Mouse (Mus musculus) neural tube, embryonic 13.5 days (tissue): ENCODE results near the gene Rmnd5a. TPM values are rescaled to one million over a fixed set of nuclear protein-coding genes. Genes with fewer than 3 reads are reported as not detected.

Experiments used
- ATAC-seq: fragments of 200-750 bp; cut with Nextera tagmentation; 2 replicates; pipeline ENCODE4 v1.8.0; 2017; ENCODE audit warnings: low read depth, mild to moderate bottlenecking, moderate TSS enrichment, moderate library complexity
- H3K27ac ChIP-seq: fragments of 300-500 bp; sonication (generic); replicated peaks from 2 replicates; pipeline ENCODE4 v1.5.1; 2015; ENCODE audit warnings: moderate library complexity, mild to moderate bottlenecking, inconsistent platforms
- H3K27me3 ChIP-seq: fragments of 300-500 bp; sonication (generic); 2 replicates; pipeline ENCODE4 v1.6.1; 2015; ENCODE audit warnings: mild to moderate bottlenecking, inconsistent platforms
- H3K36me3 ChIP-seq: fragments of 300-500 bp; sonication (generic); 2 replicates; pipeline ENCODE4 v1.6.1; 2015; ENCODE audit warnings: mild to moderate bottlenecking, inconsistent platforms
- H3K4me1 ChIP-seq: fragments of 300-500 bp; sonication (generic); replicated peaks from 2 replicates; pipeline ENCODE4 v1.6.1; 2015; ENCODE audit warnings: inconsistent platforms
- H3K4me2 ChIP-seq: fragments of 300-500 bp; sonication (generic); 2 replicates; pipeline ENCODE4 v1.6.1; 2015; ENCODE audit warnings: inconsistent platforms, mild to moderate bottlenecking, moderate library complexity
- H3K4me3 ChIP-seq: fragments of 300-500 bp; sonication (generic); 2 replicates; pipeline ENCODE4 v1.5.1; 2015; ENCODE audit warnings: mild to moderate bottlenecking, inconsistent platforms
- H3K9ac ChIP-seq: fragments of 300-500 bp; sonication (generic); 2 replicates; pipeline ENCODE4 v1.6.1; 2015; ENCODE audit warnings: moderate library complexity, mild to moderate bottlenecking, inconsistent platforms
- H3K9me3 ChIP-seq: fragments of 300-500 bp; sonication (generic); 2 replicates; pipeline ENCODE4 v1.6.1; 2016; ENCODE audit warnings: inconsistent platforms
- whole genome bisulfite sequencing: fragments of 180-500 bp; shearing (Covaris S2); methylation state at CpG from one replicate; pipeline ENCODE4 v1.1.7; 2015; 5-methylcytosine and 5-hydroxymethylcytosine counted together
- polyA plus RNA-seq: library from polyadenylated mRNA; unstranded; fragments of >200 nt; fragmentation: Nextera tagmentation; extraction: Ambion mirVana; gene quantifications from 2 replicates; pipeline ENCODE4 v1.2.1, GENCODE M21; 2015

Gene Rmnd5a
- polyA plus RNA-seq, 1 experiment from 2014 or later, result 9.4 TPM

- no peak overlapping the region for H3K9ac ChIP-seq
- H3K4me3 ChIP-seq, result no peak overlapping the region
- H3K4me2 ChIP-seq, result no peak overlapping the region
- H3K9me3 ChIP-seq, result no peaks in the 10 kb centered on the region
- peaks cover 57% of the 10 kb centered on the region for H3K36me3 ChIP-seq
- no peak overlapping the region for H3K27ac ChIP-seq
- WGBS, result 100% methylated on average over 1 of the region's 1 CpGs
- no peaks in the 10 kb centered on the region for H3K4me1 ChIP-seq
- H3K27me3 ChIP-seq, result no peaks in the 10 kb centered on the region
- no peak for ATAC-seq
Measured at GRCm38 (mm10) chr6:71396016-71396415, 44.4 kb downstream of the Rmnd5a start.

- Histone ChIP-seq H3K27ac (no peak overlapping the region), H3K36me3 (peaks cover 62% of the 10 kb centered on the region), H3K9me3 (no peaks in the 10 kb centered on the region), H3K4me3 (no peak overlapping the region), H3K4me1 (no peaks in the 10 kb centered on the region), H3K4me2 (no peak overlapping the region), H3K9ac (no peak overlapping the region), H3K27me3 (no peaks in the 10 kb centered on the region)
- ATAC-seq, result no peak
- WGBS, result 94% methylated on average over 2 of the region's 2 CpGs
Measured at GRCm38 (mm10) chr6:71390496-71390895, 49.9 kb downstream of the Rmnd5a start.

DNA sequence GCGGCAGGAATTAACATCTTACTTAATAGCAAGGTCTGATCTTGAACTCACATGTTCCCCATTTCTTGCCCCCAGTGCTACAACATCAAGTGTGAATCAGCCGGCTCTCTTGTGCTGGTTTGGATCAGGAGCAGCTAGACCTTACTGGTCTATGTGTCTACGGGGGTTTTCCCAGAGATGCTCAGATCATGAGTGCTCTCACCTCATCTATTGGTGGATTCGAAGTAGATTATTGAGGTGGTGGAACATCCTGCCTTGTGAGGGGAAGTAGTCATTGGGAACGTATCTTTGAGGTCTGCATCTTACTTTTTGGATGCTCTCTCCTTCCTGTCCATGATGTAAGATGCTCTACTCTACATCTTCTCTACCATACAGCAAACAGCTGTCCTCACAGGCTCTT, 58.8 kb downstream of the Rmnd5a start:
- no peak overlapping the region for H3K27ac ChIP-seq
- H3K9me3 ChIP-seq, result no peaks in the 10 kb centered on the region
- H3K4me3 ChIP-seq, result no peak overlapping the region
- H3K4me1 ChIP-seq, result 0 out of 2 replicates have a peak, but pooled peaks cover 4% of the 10 kb centered on the region
- no peak for ATAC-seq
- no peak overlapping the region for H3K4me2 ChIP-seq
- H3K9ac ChIP-seq, result no peak overlapping the region
- H3K36me3 ChIP-seq, result no peaks in the 10 kb centered on the region
- 95% methylated on average over 5 of the region's 5 CpGs for WGBS
- no peaks in the 10 kb centered on the region for H3K27me3 ChIP-seq

DNA sequence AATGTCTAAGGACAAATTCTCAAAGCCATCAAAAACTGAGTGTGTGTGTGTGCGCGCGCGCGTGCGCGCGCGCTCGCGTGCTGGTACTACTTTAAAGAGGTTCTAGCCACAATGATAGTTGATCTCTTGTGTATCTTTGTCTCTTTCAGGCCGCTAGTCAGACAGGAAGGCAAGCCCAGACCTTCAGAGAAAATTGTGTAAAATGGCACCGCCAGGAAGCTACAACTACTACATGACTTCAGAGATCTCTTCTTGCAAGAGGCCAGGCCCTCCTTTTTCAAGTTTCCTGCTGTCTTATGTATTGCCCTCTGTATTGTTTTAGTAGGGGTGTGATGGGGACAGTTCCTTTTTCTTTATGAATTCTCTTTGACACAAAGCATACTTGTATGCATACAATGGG, 63.7 kb downstream of the Rmnd5a start:
- H3K36me3 ChIP-seq, result no peaks in the 10 kb centered on the region
- no peak overlapping the region for H3K4me2 ChIP-seq
- H3K27me3 ChIP-seq, result no peaks in the 10 kb centered on the region
- ATAC-seq, result no peak
- no peak overlapping the region for H3K27ac ChIP-seq
- H3K4me1 ChIP-seq, result 0 out of 2 replicates have a peak, but pooled peaks cover 4% of the 10 kb centered on the region
- H3K4me3 ChIP-seq, result no peak overlapping the region
- 97% methylated on average over 13 of the region's 13 CpGs for WGBS
- H3K9ac ChIP-seq, result no peak overlapping the region
- no peaks in the 10 kb centered on the region for H3K9me3 ChIP-seq

GRCm38 (mm10) chr6:71374921-71375320, 65.5 kb downstream of the Rmnd5a start:
- 0 out of 2 replicates have a peak, but pooled peaks cover 4% of the 10 kb centered on the region for H3K4me1 ChIP-seq
- H3K9me3 ChIP-seq, result no peaks in the 10 kb centered on the region
- no peak overlapping the region for H3K9ac ChIP-seq
- H3K36me3 ChIP-seq, result no peaks in the 10 kb centered on the region
- H3K27ac ChIP-seq, result no peak overlapping the region
- 59% methylated on average over 2 of the region's 2 CpGs for WGBS
- no peaks in the 10 kb centered on the region for H3K27me3 ChIP-seq
- no peak for ATAC-seq
- H3K4me3 ChIP-seq, result no peak overlapping the region
- no peak overlapping the region for H3K4me2 ChIP-seq

DNA sequence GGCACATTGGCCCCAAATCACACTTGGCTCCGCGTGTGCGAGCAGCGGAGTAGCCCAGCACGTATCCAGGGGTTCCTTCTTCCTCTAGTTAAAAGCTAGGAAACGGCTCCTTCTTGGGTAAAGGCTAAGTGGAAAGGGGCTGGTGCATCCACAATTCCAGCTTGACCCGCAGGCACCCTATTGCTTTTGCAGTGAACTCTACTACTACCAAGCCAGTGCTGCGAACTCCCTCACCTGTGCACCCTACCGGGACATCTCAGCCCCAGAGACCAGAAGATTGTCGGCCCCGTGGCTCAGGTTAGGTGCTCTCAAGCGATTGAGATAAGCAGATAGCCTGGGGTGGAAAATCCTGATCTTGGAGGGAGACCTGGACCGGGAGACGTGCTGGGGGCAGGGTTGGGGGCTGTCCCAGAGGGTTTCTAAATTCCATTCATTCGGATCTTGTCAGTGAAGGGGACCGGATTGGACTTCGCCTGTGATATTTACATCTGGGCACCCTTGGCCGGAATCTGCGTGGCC, 66.1 kb downstream of the Rmnd5a start:
- Histone ChIP-seq H3K27me3 (no peaks in the 10 kb centered on the region), H3K9ac (no peak overlapping the region), H3K4me2 (no peak overlapping the region), H3K36me3 (no peaks in the 10 kb centered on the region), H3K4me3 (no peak overlapping the region), H3K4me1 (0 out of 2 replicates have a peak, but pooled peaks cover 4% of the 10 kb centered on the region), H3K27ac (no peak overlapping the region), H3K9me3 (no peaks in the 10 kb centered on the region)
- no peak for ATAC-seq
- 93% methylated on average over 19 of the region's 19 CpGs for WGBS

DNA sequence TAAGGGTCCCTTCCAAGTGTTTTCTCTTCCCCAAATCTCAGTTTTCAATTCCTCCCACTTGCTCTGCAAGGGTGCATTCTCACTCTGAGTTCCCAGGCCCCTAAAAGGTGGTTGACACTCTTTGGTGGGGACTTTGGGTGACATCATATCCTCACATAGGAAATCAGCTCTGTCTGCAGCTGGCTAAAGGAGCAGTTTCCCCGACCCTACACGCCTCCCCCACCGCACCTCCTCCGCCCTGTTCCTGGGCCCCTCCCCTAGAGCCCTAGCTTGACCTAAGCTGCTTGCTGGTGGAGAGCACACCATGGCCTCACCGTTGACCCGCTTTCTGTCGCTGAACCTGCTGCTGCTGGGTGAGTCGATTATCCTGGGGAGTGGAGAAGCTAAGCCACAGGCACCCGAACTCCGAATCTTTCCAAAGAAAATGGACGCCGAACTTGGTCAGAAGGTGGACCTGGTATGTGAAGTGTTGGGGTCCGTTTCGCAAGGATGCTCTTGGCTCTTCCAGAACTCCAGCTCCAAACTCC, 67.1 kb downstream of the Rmnd5a start, which contains the start of gene Cd8a:
TSS of gene Cd8a (plus strand) at position 179 of the 527 bp plus-strand sequence.
- Histone ChIP-seq H3K27ac (no peak within 1 kb of the TSS), H3K4me1 (0 out of 2 replicates have a peak, but pooled peaks cover under 1% of the 10 kb centered on the region), H3K27me3 (no peaks in the 10 kb centered on the region), H3K9me3 (no peaks in the 10 kb centered on the region), H3K36me3 (no peaks in the 10 kb centered on the region), H3K4me3 (no peak within 1 kb of the TSS), H3K9ac (no peak within 1 kb of the TSS), H3K4me2 (no peak within 1 kb of the TSS)
- WGBS, result 80% methylated on average over 14 of the region's 14 CpGs
- no peak for ATAC-seq

DNA sequence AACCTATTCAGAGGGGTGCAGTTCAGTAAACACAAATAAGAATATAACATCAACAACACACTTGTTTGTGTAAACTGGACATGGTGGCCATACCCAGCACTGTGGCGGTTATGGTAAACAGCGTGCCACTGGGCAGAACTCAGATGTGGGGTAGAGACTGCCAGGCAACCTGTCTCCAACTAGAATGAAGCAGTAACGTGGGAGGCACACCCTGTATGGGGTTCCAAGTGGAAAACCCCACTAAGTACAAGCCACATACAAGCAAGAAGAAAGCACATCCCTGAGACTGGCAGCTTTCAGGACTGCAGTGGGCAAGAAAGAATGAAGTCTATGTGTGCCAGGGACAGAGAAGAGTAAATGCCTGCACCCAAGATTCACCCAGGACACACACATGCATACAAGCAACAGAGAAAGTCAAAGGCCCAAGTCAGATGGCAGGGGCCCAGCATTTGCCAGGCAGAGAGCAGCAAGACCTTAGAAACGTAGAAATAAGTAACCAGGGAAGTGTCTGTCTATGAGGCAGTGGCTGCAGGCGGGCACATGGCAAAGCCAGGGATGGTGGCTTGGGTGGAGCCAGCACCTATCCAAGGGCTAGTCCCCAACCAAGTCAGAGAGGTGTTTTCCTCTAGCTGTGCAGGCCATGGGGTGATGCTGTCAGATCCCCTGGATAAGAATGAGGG, 68.3 kb downstream of the Rmnd5a start:
- no peak overlapping the region for H3K4me2 ChIP-seq
- no peak overlapping the region for H3K4me3 ChIP-seq
- no peaks in the 10 kb centered on the region for H3K9me3 ChIP-seq
- H3K27ac ChIP-seq, result no peak overlapping the region
- WGBS, result 88% methylated on average over 5 of the region's 5 CpGs
- no peak overlapping the region for H3K9ac ChIP-seq
- no peaks in the 10 kb centered on the region for H3K27me3 ChIP-seq
- no peak for ATAC-seq
- H3K4me1 ChIP-seq, result no peaks in the 10 kb centered on the region
- H3K36me3 ChIP-seq, result no peaks in the 10 kb centered on the region

DNA sequence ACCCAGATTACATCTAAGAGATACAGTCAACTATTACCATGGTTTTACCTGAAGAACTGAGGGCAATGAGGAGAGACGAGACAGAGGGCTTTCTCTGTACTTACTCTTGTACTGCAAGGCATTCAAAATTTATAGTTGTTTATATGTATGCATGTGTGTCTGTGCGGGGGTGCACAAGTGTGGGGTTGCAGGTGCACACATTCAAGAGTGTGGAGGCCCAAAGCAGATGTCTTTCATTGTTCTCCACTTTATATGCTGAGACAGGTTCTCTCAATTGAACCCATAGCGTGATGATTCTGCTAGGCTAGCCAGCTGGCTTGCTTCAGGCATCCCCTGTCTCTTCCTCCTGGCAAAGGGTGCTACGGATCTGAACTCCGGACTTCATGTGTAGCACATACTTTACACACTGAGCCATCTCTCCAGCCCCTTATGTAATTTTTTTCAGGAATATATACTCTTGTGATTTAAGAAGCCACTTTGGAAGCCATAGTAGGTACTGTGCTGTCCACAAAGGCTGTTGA, 69.3 kb downstream of the Rmnd5a start:
- H3K27me3 ChIP-seq, result no peaks in the 10 kb centered on the region
- ATAC-seq, result no peak
- no peak overlapping the region for H3K27ac ChIP-seq
- no peak overlapping the region for H3K4me2 ChIP-seq
- no peaks in the 10 kb centered on the region for H3K4me1 ChIP-seq
- H3K36me3 ChIP-seq, result no peaks in the 10 kb centered on the region
- no peak overlapping the region for H3K9ac ChIP-seq
- H3K9me3 ChIP-seq, result no peaks in the 10 kb centered on the region
- 79% methylated on average over 5 of the region's 5 CpGs for WGBS
- no peak overlapping the region for H3K4me3 ChIP-seq

DNA sequence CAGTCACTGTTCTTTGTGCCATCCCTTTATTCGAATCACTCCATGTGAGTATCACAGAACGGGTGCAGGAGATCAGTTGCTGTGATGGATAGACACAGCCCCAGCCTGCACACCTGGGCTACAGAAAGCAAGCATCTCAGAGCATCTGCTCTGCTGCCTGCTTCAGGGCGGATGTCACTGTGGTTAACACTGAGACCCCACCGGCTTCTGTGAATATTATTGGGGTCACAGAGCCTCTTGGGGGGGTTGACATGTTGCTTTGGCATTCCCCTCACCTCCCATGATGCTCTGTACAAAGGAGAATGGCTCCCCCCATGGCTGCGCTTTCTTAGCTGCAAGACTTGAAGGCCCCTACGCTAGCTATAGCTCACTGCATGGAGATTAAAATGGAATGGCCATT, 71.0 kb downstream of the Rmnd5a start:
- no peak for ATAC-seq
- Histone ChIP-seq H3K27ac (no peak overlapping the region), H3K4me3 (no peak overlapping the region), H3K27me3 (no peaks in the 10 kb centered on the region), H3K36me3 (no peaks in the 10 kb centered on the region), H3K4me1 (no peaks in the 10 kb centered on the region), H3K4me2 (no peak overlapping the region), H3K9ac (no peak overlapping the region), H3K9me3 (no peaks in the 10 kb centered on the region)
- 89% methylated on average over 6 of the region's 6 CpGs for WGBS

GRCm38 (mm10) chr6:71363995-71364394, 76.4 kb downstream of the Rmnd5a start:
- H3K27me3 ChIP-seq, result no peaks in the 10 kb centered on the region
- no peak for ATAC-seq
- no peaks in the 10 kb centered on the region for H3K36me3 ChIP-seq
- no peak overlapping the region for H3K4me2 ChIP-seq
- 82% methylated on average over 2 of the region's 2 CpGs for WGBS
- H3K4me3 ChIP-seq, result no peak overlapping the region
- no peaks in the 10 kb centered on the region for H3K4me1 ChIP-seq
- H3K9me3 ChIP-seq, result no peaks in the 10 kb centered on the region
- no peak overlapping the region for H3K27ac ChIP-seq
- no peak overlapping the region for H3K9ac ChIP-seq

DNA sequence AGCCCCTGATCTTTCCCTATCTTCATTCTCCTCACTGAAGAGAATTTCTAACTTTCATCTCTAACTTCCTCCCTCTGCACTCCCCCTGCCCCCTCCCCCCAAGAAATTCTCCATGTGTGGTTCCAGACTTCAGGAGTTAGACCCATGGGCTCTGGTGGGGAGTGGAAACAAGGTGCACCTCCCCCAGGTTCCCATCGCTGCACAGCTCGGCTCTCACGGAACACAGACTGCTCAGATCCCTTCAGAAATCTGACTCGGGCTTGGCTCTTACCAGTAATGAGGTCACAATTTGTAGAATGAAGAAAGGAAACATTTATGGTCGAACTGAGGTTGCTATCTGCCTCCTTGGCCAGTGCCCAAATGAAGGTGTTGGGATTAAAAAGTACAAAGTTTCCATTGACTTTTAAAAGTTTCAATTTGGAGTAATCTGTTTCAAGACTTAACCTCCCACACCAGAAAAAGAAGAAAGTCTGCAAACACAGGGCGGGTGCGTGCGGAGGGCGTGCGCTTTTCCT, 79.2 kb downstream of the Rmnd5a start:
- H3K36me3 ChIP-seq, result no peaks in the 10 kb centered on the region
- ATAC-seq, result no peak
- 90% methylated on average over 10 of the region's 10 CpGs for WGBS

More for the DNA sequence above, 79.2 kb downstream of the Rmnd5a start:
- no peak overlapping the region for H3K4me2 ChIP-seq
- no peak overlapping the region for H3K4me3 ChIP-seq
- no peak overlapping the region for H3K9ac ChIP-seq
- no peak overlapping the region for H3K27ac ChIP-seq
- no peaks in the 10 kb centered on the region for H3K9me3 ChIP-seq
- no peaks in the 10 kb centered on the region for H3K4me1 ChIP-seq
- H3K27me3 ChIP-seq, result no peaks in the 10 kb centered on the region
